Mouse (Mus musculus): ENCODE data around the gene Tas2r113. TPM values are rescaled to one million over a fixed set of nuclear protein-coding genes. Genes with fewer than 3 reads are reported as not detected.

The Tas2r113 gene
- polyA plus RNA-seq (2014; fragmentation: Illumina TruSeq; extraction: RNeasy Lipid Tissue Mini Kit (QIAGEN cat#74804); ENCODE audit: low read depth, low replicate concordance), result not detected

GRCm38 (mm10) chr6:132892711-132893110 is at the start of gene Tas2r113:
Gene Tas2r113 (plus strand): TSS chr6:132893011.

GRCm38 (mm10) chr6:132846842-132847241 is 46.0 kb upstream of the Tas2r113 start, which contains the start of gene Tas2r123:
Gene Tas2r123 (plus strand): TSS chr6:132847142.

GRCm38 (mm10) chr6:132855138-132855537 is 37.7 kb upstream of the Tas2r113 start, which contains the start of gene Tas2r116:
Gene Tas2r116 (plus strand): TSS chr6:132855438.

GRCm38 (mm10) chr6:132867708-132868107 is 25.1 kb upstream of the Tas2r113 start, which contains the start of gene Tas2r110:
Gene Tas2r110 (plus strand): TSS chr6:132868008.

GRCm38 (mm10) chr6:132909351-132909750 is 16.5 kb downstream of the Tas2r113 start, which contains the start of gene Tas2r125:
Gene Tas2r125 (plus strand): TSS chr6:132909651.

Other genes starting within 250 kb of the Tas2r113 start
- not detected for gene A630073D07Rik, start 241.5 kb upstream of the Tas2r113 start, polyA plus RNA-seq (2014; fragmentation: Illumina TruSeq; extraction: RNeasy Lipid Tissue Mini Kit (QIAGEN cat#74804); ENCODE audit: low read depth, low replicate concordance)
- not detected for gene Tas2r120, start 236.1 kb upstream of the Tas2r113 start, polyA plus RNA-seq (2014; fragmentation: Illumina TruSeq; extraction: RNeasy Lipid Tissue Mini Kit (QIAGEN cat#74804); ENCODE audit: low read depth, low replicate concordance)
- not detected for gene Tas2r121, start 192.0 kb upstream of the Tas2r113 start, polyA plus RNA-seq (2014; fragmentation: Illumina TruSeq; extraction: RNeasy Lipid Tissue Mini Kit (QIAGEN cat#74804); ENCODE audit: low read depth, low replicate concordance)
- gene Tas2r122, start 181.1 kb upstream of the Tas2r113 start, polyA plus RNA-seq (2014; fragmentation: Illumina TruSeq; extraction: RNeasy Lipid Tissue Mini Kit (QIAGEN cat#74804); ENCODE audit: low read depth, low replicate concordance), result not detected
- not detected for gene Tas2r115, start 155.0 kb upstream of the Tas2r113 start, polyA plus RNA-seq (2014; fragmentation: Illumina TruSeq; extraction: RNeasy Lipid Tissue Mini Kit (QIAGEN cat#74804); ENCODE audit: low read depth, low replicate concordance)
- gene Tas2r124, start 138.3 kb upstream of the Tas2r113 start, polyA plus RNA-seq (2014; fragmentation: Illumina TruSeq; extraction: RNeasy Lipid Tissue Mini Kit (QIAGEN cat#74804); ENCODE audit: low read depth, low replicate concordance), result not detected
- gene Tas2r102, start 130.9 kb upstream of the Tas2r113 start, polyA plus RNA-seq (2014; fragmentation: Illumina TruSeq; extraction: RNeasy Lipid Tissue Mini Kit (QIAGEN cat#74804); ENCODE audit: low read depth, low replicate concordance), result not detected
- not detected for gene Tas2r136, start 114.8 kb upstream of the Tas2r113 start, polyA plus RNA-seq (2014; fragmentation: Illumina TruSeq; extraction: RNeasy Lipid Tissue Mini Kit (QIAGEN cat#74804); ENCODE audit: low read depth, low replicate concordance)
- not detected for gene Tas2r117, start 90.2 kb upstream of the Tas2r113 start, polyA plus RNA-seq (2014; fragmentation: Illumina TruSeq; extraction: RNeasy Lipid Tissue Mini Kit (QIAGEN cat#74804); ENCODE audit: low read depth, low replicate concordance)
- gene Tas2r123, start 45.9 kb upstream of the Tas2r113 start, polyA plus RNA-seq (2014; fragmentation: Illumina TruSeq; extraction: RNeasy Lipid Tissue Mini Kit (QIAGEN cat#74804); ENCODE audit: low read depth, low replicate concordance), result not detected
- gene Tas2r116, start 37.6 kb upstream of the Tas2r113 start, polyA plus RNA-seq (2014; fragmentation: Illumina TruSeq; extraction: RNeasy Lipid Tissue Mini Kit (QIAGEN cat#74804); ENCODE audit: low read depth, low replicate concordance), result not detected
- not detected for gene Tas2r110, start 25.0 kb upstream of the Tas2r113 start, polyA plus RNA-seq (2014; fragmentation: Illumina TruSeq; extraction: RNeasy Lipid Tissue Mini Kit (QIAGEN cat#74804); ENCODE audit: low read depth, low replicate concordance)
- gene Tas2r125, start 16.6 kb downstream of the Tas2r113 start, polyA plus RNA-seq (2014; fragmentation: Illumina TruSeq; extraction: RNeasy Lipid Tissue Mini Kit (QIAGEN cat#74804); ENCODE audit: low read depth, low replicate concordance), result not detected
- not detected for gene Tas2r129, start 58.1 kb downstream of the Tas2r113 start, polyA plus RNA-seq (2014; fragmentation: Illumina TruSeq; extraction: RNeasy Lipid Tissue Mini Kit (QIAGEN cat#74804); ENCODE audit: low read depth, low replicate concordance)
- gene Tas2r131, start 64.9 kb downstream of the Tas2r113 start, polyA plus RNA-seq (2014; fragmentation: Illumina TruSeq; extraction: RNeasy Lipid Tissue Mini Kit (QIAGEN cat#74804); ENCODE audit: low read depth, low replicate concordance), result not detected
- not detected for gene Tas2r109, start 88.0 kb downstream of the Tas2r113 start, polyA plus RNA-seq (2014; fragmentation: Illumina TruSeq; extraction: RNeasy Lipid Tissue Mini Kit (QIAGEN cat#74804); ENCODE audit: low read depth, low replicate concordance)
- gene Tas2r103, start 144.1 kb downstream of the Tas2r113 start, polyA plus RNA-seq (2014; fragmentation: Illumina TruSeq; extraction: RNeasy Lipid Tissue Mini Kit (QIAGEN cat#74804); ENCODE audit: low read depth, low replicate concordance), result not detected
- not detected for gene Tas2r140, start 162.8 kb downstream of the Tas2r113 start, polyA plus RNA-seq (2014; fragmentation: Illumina TruSeq; extraction: RNeasy Lipid Tissue Mini Kit (QIAGEN cat#74804); ENCODE audit: low read depth, low replicate concordance)
- gene Smim10l1, start 211.9 kb downstream of the Tas2r113 start, polyA plus RNA-seq (2014; fragmentation: Illumina TruSeq; extraction: RNeasy Lipid Tissue Mini Kit (QIAGEN cat#74804); ENCODE audit: low read depth, low replicate concordance), result 546 TPM